Mouse (Mus musculus): ENCODE measurements around the gene St3gal3. TPM values are rescaled to one million over a fixed set of nuclear protein-coding genes. Genes with fewer than 3 reads are reported as not detected.

The St3gal3 gene
- polyA plus RNA-seq (2012; rRNA removed) = 30.5 and 36.9 TPM in 2 replicates

- peak; percentile 98 for DNase-seq (ENCODE audit: low read depth)
- TF ChIP-seq CTCF (IDR thresholded peaks at IDR 0.05; ENCODE audit: borderline replicate concordance, extremely low read depth, insufficient read depth, insufficient read length) (no peak; the same call in 1 of the 2 replicates), POLR2A (IDR thresholded peaks at IDR 0.05; ENCODE audit: borderline replicate concordance, extremely low read depth, insufficient read depth, insufficient read length, poor library complexity, severe bottlenecking) (peak; percentile 84)
These were observed at the start of gene St3gal3 for GRCm38 (mm10) chr4:118134485-118135365. St3gal3 (minus strand) TSS chr4:118134914.

GRCm38 (mm10) chr4:118180301-118181080, 45.8 kb upstream of the St3gal3 start:
- DNase-seq (ENCODE audit: low read depth) = no peak
- TF ChIP-seq POLR2A (IDR thresholded peaks at IDR 0.05; ENCODE audit: borderline replicate concordance, extremely low read depth, insufficient read depth, insufficient read length, poor library complexity, severe bottlenecking) = no peak
- TF ChIP-seq CTCF (IDR thresholded peaks at IDR 0.05; ENCODE audit: borderline replicate concordance, extremely low read depth, insufficient read depth, insufficient read length) = no peak

GRCm38 (mm10) chr4:118179467-118180300, 45.0 kb upstream of the St3gal3 start, which contains the start of gene Kdm4a:
Kdm4a (minus strand) TSS chr4:118180043.
- peak; percentile 100 for DNase-seq (ENCODE audit: low read depth)
- TF ChIP-seq CTCF (IDR thresholded peaks at IDR 0.05; ENCODE audit: borderline replicate concordance, extremely low read depth, insufficient read depth, insufficient read length) = no peak
- peak; percentile 54; the same call in 1 of the 2 replicates for TF ChIP-seq POLR2A (IDR thresholded peaks at IDR 0.05; ENCODE audit: borderline replicate concordance, extremely low read depth, insufficient read depth, insufficient read length, poor library complexity, severe bottlenecking)

GRCm38 (mm10) chr4:118178952-118179466, 44.3 kb upstream of the St3gal3 start:
- TF ChIP-seq CTCF (IDR thresholded peaks at IDR 0.05; ENCODE audit: borderline replicate concordance, extremely low read depth, insufficient read depth, insufficient read length) (no peak), POLR2A (IDR thresholded peaks at IDR 0.05; ENCODE audit: borderline replicate concordance, extremely low read depth, insufficient read depth, insufficient read length, poor library complexity, severe bottlenecking) (no peak)
- no peak for DNase-seq (ENCODE audit: low read depth)

GRCm38 (mm10) chr4:118172461-118172860, 37.7 kb upstream of the St3gal3 start:
- no peak for TF ChIP-seq POLR2A (IDR thresholded peaks at IDR 0.05; ENCODE audit: borderline replicate concordance, extremely low read depth, insufficient read depth, insufficient read length, poor library complexity, severe bottlenecking)
- TF ChIP-seq CTCF (IDR thresholded peaks at IDR 0.05; ENCODE audit: borderline replicate concordance, extremely low read depth, insufficient read depth, insufficient read length) = no peak
- no peak for DNase-seq (ENCODE audit: low read depth)

- TF ChIP-seq CTCF (IDR thresholded peaks at IDR 0.05; ENCODE audit: borderline replicate concordance, extremely low read depth, insufficient read depth, insufficient read length) (peak; percentile 55; the same call in 1 of the 2 replicates), POLR2A (IDR thresholded peaks at IDR 0.05; ENCODE audit: borderline replicate concordance, extremely low read depth, insufficient read depth, insufficient read length, poor library complexity, severe bottlenecking) (no peak)
- no peak for DNase-seq (ENCODE audit: low read depth)
These were observed 36.3 kb upstream of the St3gal3 start for GRCm38 (mm10) chr4:118171006-118171405.

- no peak for TF ChIP-seq CTCF (IDR thresholded peaks at IDR 0.05; ENCODE audit: borderline replicate concordance, extremely low read depth, insufficient read depth, insufficient read length)
- TF ChIP-seq POLR2A (IDR thresholded peaks at IDR 0.05; ENCODE audit: borderline replicate concordance, extremely low read depth, insufficient read depth, insufficient read length, poor library complexity, severe bottlenecking) = no peak
- DNase-seq (ENCODE audit: low read depth) = no peak
These were observed 27.4 kb upstream of the St3gal3 start for GRCm38 (mm10) chr4:118162123-118162522.

GRCm38 (mm10) chr4:118157666-118158065, 23.0 kb upstream of the St3gal3 start:
- TF ChIP-seq POLR2A (IDR thresholded peaks at IDR 0.05; ENCODE audit: borderline replicate concordance, extremely low read depth, insufficient read depth, insufficient read length, poor library complexity, severe bottlenecking) (no peak), CTCF (IDR thresholded peaks at IDR 0.05; ENCODE audit: borderline replicate concordance, extremely low read depth, insufficient read depth, insufficient read length) (no peak)

GRCm38 (mm10) chr4:118156559-118156958, 21.8 kb upstream of the St3gal3 start:
- TF ChIP-seq POLR2A (IDR thresholded peaks at IDR 0.05; ENCODE audit: borderline replicate concordance, extremely low read depth, insufficient read depth, insufficient read length, poor library complexity, severe bottlenecking) = no peak
- no peak for TF ChIP-seq CTCF (IDR thresholded peaks at IDR 0.05; ENCODE audit: borderline replicate concordance, extremely low read depth, insufficient read depth, insufficient read length)
- peak; percentile 46 for DNase-seq (ENCODE audit: low read depth)

More at GRCm38 (mm10) chr4:118157666-118158065, 23.0 kb upstream of the St3gal3 start:
- DNase-seq (ENCODE audit: low read depth) = no peak

- DNase-seq (ENCODE audit: low read depth) = no peak
- TF ChIP-seq POLR2A (IDR thresholded peaks at IDR 0.05; ENCODE audit: borderline replicate concordance, extremely low read depth, insufficient read depth, insufficient read length, poor library complexity, severe bottlenecking) (no peak), CTCF (IDR thresholded peaks at IDR 0.05; ENCODE audit: borderline replicate concordance, extremely low read depth, insufficient read depth, insufficient read length) (no peak)
These were observed 20.2 kb upstream of the St3gal3 start for GRCm38 (mm10) chr4:118154889-118155288.

Measured in brain, embryonic 14.5 days (tissue).